Mouse (Mus musculus): Measurements from ENCODE around the gene Alox5ap.

DNA sequence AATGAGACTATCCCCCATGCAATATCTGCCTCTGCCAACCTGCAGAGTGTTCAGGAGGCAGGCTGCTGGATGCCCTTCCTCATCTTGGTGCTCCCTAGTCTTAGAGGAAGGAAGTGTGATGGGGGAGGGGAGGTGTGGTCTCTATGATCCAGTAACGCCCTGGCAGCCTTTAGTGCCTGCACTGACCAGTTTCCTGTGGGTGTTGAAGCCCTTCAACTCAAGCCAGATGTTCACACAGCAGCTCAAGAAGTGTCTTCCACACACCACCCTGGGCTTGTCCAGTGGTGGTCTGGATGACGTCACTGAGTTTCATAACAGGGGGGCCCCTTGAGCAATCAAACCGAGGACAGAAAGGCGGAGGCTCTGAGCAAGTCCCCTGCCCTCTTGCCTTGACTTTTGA lies 8.0 kb downstream of the Alox5ap start:
- TF ChIP-seq CTCF (IDR thresholded peaks at IDR 0.05; ENCODE audit: low read depth, low read length) = no peak
- TF ChIP-seq POLR2A (IDR thresholded peaks at IDR 0.05; ENCODE audit: borderline replicate concordance, low read depth, low read length) = no peak
